Mouse (Mus musculus): ENCODE data around the gene Aaed1. TPM values are rescaled to one million over a fixed set of nuclear protein-coding genes. Genes with fewer than 3 reads are reported as not detected.
A peak's percentile ranks its signal among the peaks of the same experiment; 100 is the strongest.
"Not testable (repeated sequence)": the region's sequence is repeated elsewhere in the genome, so short reads cannot be mapped to it uniquely, and the experiment has no call there.

Gene Aaed1
- polyA plus RNA-seq, 1 experiment from 2014 or later, result 16.7 TPM

GRCm38 (mm10) chr13:64264586-64264985 lies 47.9 kb downstream of the Aaed1 start:
- 94% methylated on average over 6 of the region's 6 CpGs for WGBS
- no peaks in the 10 kb centered on the region for H3K9me3 ChIP-seq
- H3K4me2 ChIP-seq, result no peak overlapping the region
- H3K4me3 ChIP-seq, result no peak overlapping the region
- no peak overlapping the region for H3K9ac ChIP-seq
- no peak overlapping the region for H3K27ac ChIP-seq
- H3K27me3 ChIP-seq, result no peaks in the 10 kb centered on the region
- 0 out of 2 replicates have a peak, but pooled peaks cover 3% of the 10 kb centered on the region for H3K4me1 ChIP-seq (replicated peaks)
- no peaks in the 10 kb centered on the region for H3K36me3 ChIP-seq
- no peak for ATAC-seq (ENCODE audit: low FRiP score)

- Histone ChIP-seq H3K9me3 (no peaks in the 10 kb centered on the region), H3K4me1 (replicated peaks) (peaks cover 15% of the 10 kb centered on the region)
- 75% methylated on average over 7 of the region's 7 CpGs for WGBS
Observed at GRCm38 (mm10) chr13:64259903-64260302, 52.6 kb downstream of the Aaed1 start.

GRCm38 (mm10) chr13:64258516-64258821 lies 54.0 kb downstream of the Aaed1 start:
- ATAC-seq (ENCODE audit: low FRiP score), result peak; percentile 2; the same call in 1 of the 2 replicates
- no peak overlapping the region for H3K4me3 ChIP-seq
- no peaks in the 10 kb centered on the region for H3K36me3 ChIP-seq
- H3K4me2 ChIP-seq, result no peak overlapping the region
- no peaks in the 10 kb centered on the region for H3K27me3 ChIP-seq
- no peak overlapping the region for H3K9ac ChIP-seq
- H3K4me1 ChIP-seq (replicated peaks), result peaks cover 15% of the 10 kb centered on the region
- no peaks in the 10 kb centered on the region for H3K9me3 ChIP-seq
- WGBS, result 61% methylated on average over 4 of the region's 4 CpGs
- peak overlapping the region; percentile 73 for H3K27ac ChIP-seq

More at GRCm38 (mm10) chr13:64259903-64260302, 52.6 kb downstream of the Aaed1 start:
- no peak overlapping the region for H3K27ac ChIP-seq
- 0 out of 2 replicates have a peak, but pooled peaks have one; percentile 40 for ATAC-seq (ENCODE audit: low FRiP score)
- no peak overlapping the region for H3K4me2 ChIP-seq
- no peak overlapping the region for H3K9ac ChIP-seq
- H3K36me3 ChIP-seq, result no peaks in the 10 kb centered on the region
- no peak overlapping the region for H3K4me3 ChIP-seq
- no peaks in the 10 kb centered on the region for H3K27me3 ChIP-seq

- ATAC-seq (ENCODE audit: low FRiP score), result peak; percentile 80
- Histone ChIP-seq H3K4me1 (replicated peaks) (peaks cover 15% of the 10 kb centered on the region), H3K27ac (peak overlapping the region; percentile 73), H3K9me3 (no peaks in the 10 kb centered on the region), H3K4me3 (no peak overlapping the region), H3K36me3 (no peaks in the 10 kb centered on the region), H3K27me3 (no peaks in the 10 kb centered on the region), H3K9ac (no peak overlapping the region), H3K4me2 (no peak overlapping the region)
- 13% methylated on average over 5 of the region's 5 CpGs for WGBS
Observed at GRCm38 (mm10) chr13:64257814-64258515, 54.5 kb downstream of the Aaed1 start.

- no peak overlapping the region for H3K9ac ChIP-seq
- H3K4me1 ChIP-seq (replicated peaks), result peaks cover 15% of the 10 kb centered on the region
- 0 out of 2 replicates have a peak, but pooled peaks have one; percentile 8 for ATAC-seq (ENCODE audit: low FRiP score)
- H3K36me3 ChIP-seq, result no peaks in the 10 kb centered on the region
- 74% methylated on average over 12 of the region's 12 CpGs for WGBS
- no peak overlapping the region for H3K4me3 ChIP-seq
- H3K9me3 ChIP-seq, result no peaks in the 10 kb centered on the region
- H3K27ac ChIP-seq, result no peak overlapping the region
- no peaks in the 10 kb centered on the region for H3K27me3 ChIP-seq
- no peak overlapping the region for H3K4me2 ChIP-seq
Observed at GRCm38 (mm10) chr13:64257010-64257813, 55.3 kb downstream of the Aaed1 start.

GRCm38 (mm10) chr13:64254185-64254584 lies 58.3 kb downstream of the Aaed1 start:
- not testable (repeated sequence) for H3K27me3 ChIP-seq; H3K9me3 ChIP-seq; H3K9ac ChIP-seq; H3K4me3 ChIP-seq; H3K36me3 ChIP-seq; H3K27ac ChIP-seq; H3K4me2 ChIP-seq; ATAC-seq (ENCODE audit: low FRiP score)
- 84% methylated on average over 11 of the region's 11 CpGs for WGBS
- peaks cover 15% of the 10 kb centered on the region for H3K4me1 ChIP-seq (replicated peaks)

- H3K9ac ChIP-seq, result no peak overlapping the region
- H3K9me3 ChIP-seq, result no peaks in the 10 kb centered on the region
- H3K4me2 ChIP-seq, result no peak overlapping the region
- H3K27ac ChIP-seq, result no peak overlapping the region
- ATAC-seq (ENCODE audit: low FRiP score), result no peak
- no peaks in the 10 kb centered on the region for H3K36me3 ChIP-seq
- H3K4me1 ChIP-seq (replicated peaks), result peaks cover 19% of the 10 kb centered on the region
- H3K4me3 ChIP-seq, result no peak overlapping the region
- peaks cover under 1% of the 10 kb centered on the region; the same call in 1 of the 2 replicates for H3K27me3 ChIP-seq
Observed at GRCm38 (mm10) chr13:64253697-64254096, 58.8 kb downstream of the Aaed1 start.

- peaks cover 11% of the 10 kb centered on the region for H3K4me1 ChIP-seq (replicated peaks)
- 75% methylated on average over 5 of the region's 5 CpGs for WGBS
- no peaks in the 10 kb centered on the region for H3K9me3 ChIP-seq
- H3K4me3 ChIP-seq, result no peak overlapping the region
- H3K36me3 ChIP-seq, result no peaks in the 10 kb centered on the region
- H3K27me3 ChIP-seq, result peaks cover 10% of the 10 kb centered on the region; the same call in 1 of the 2 replicates
- H3K4me2 ChIP-seq, result no peak overlapping the region
- H3K27ac ChIP-seq, result no peak overlapping the region
- no peak overlapping the region for H3K9ac ChIP-seq
- ATAC-seq (ENCODE audit: low FRiP score), result no peak
Observed at GRCm38 (mm10) chr13:64252147-64252546, 60.4 kb downstream of the Aaed1 start.

- no peaks in the 10 kb centered on the region for H3K9me3 ChIP-seq
- H3K4me1 ChIP-seq (replicated peaks), result peaks cover 11% of the 10 kb centered on the region
- H3K27ac ChIP-seq, result no peak overlapping the region
- H3K4me2 ChIP-seq, result no peak overlapping the region
- H3K4me3 ChIP-seq, result no peak overlapping the region
- ATAC-seq (ENCODE audit: low FRiP score), result no peak
- H3K27me3 ChIP-seq, result peaks cover 10% of the 10 kb centered on the region; the same call in 1 of the 2 replicates
- 41% methylated on average over 1 of the region's 1 CpGs for WGBS
- no peak overlapping the region for H3K9ac ChIP-seq
- no peaks in the 10 kb centered on the region for H3K36me3 ChIP-seq
Observed at GRCm38 (mm10) chr13:64250363-64250762, 62.1 kb downstream of the Aaed1 start.

GRCm38 (mm10) chr13:64248775-64249524 lies 63.6 kb downstream of the Aaed1 start:
- peak; percentile 87 for ATAC-seq (ENCODE audit: low FRiP score)
- no peak overlapping the region for H3K27ac ChIP-seq
- peaks cover 11% of the 10 kb centered on the region for H3K4me1 ChIP-seq (replicated peaks)
- H3K4me2 ChIP-seq, result peak overlapping the region; percentile 91
- H3K9me3 ChIP-seq, result no peaks in the 10 kb centered on the region
- 8% methylated on average over 22 of the region's 22 CpGs for WGBS
- H3K4me3 ChIP-seq, result peak overlapping the region; percentile 48
- peak overlapping the region; percentile 72 for H3K9ac ChIP-seq
- no peaks in the 10 kb centered on the region for H3K36me3 ChIP-seq
- peaks cover 10% of the 10 kb centered on the region; the same call in 1 of the 2 replicates for H3K27me3 ChIP-seq

GRCm38 (mm10) chr13:64248161-64248774 lies 64.2 kb downstream of the Aaed1 start:
- 2% methylated on average over 24 of the region's 24 CpGs for WGBS
- H3K9ac ChIP-seq, result peak overlapping the region; percentile 72
- no peaks in the 10 kb centered on the region for H3K36me3 ChIP-seq
- peak; percentile 83 for ATAC-seq (ENCODE audit: low FRiP score)
- no peak overlapping the region for H3K27ac ChIP-seq
- peaks cover 10% of the 10 kb centered on the region; the same call in 1 of the 2 replicates for H3K27me3 ChIP-seq
- H3K9me3 ChIP-seq, result no peaks in the 10 kb centered on the region
- H3K4me2 ChIP-seq, result peak overlapping the region; percentile 91
- peaks cover 11% of the 10 kb centered on the region for H3K4me1 ChIP-seq (replicated peaks)
- peak overlapping the region; percentile 48 for H3K4me3 ChIP-seq

GRCm38 (mm10) chr13:64246106-64246505 lies 66.4 kb downstream of the Aaed1 start:
- 88% methylated on average over 12 of the region's 12 CpGs for WGBS
- peaks cover 10% of the 10 kb centered on the region; the same call in 1 of the 2 replicates for H3K27me3 ChIP-seq
- no peak overlapping the region for H3K4me3 ChIP-seq
- H3K36me3 ChIP-seq, result no peaks in the 10 kb centered on the region
- ATAC-seq (ENCODE audit: low FRiP score), result no peak
- H3K9me3 ChIP-seq, result no peaks in the 10 kb centered on the region
- no peak overlapping the region for H3K9ac ChIP-seq
- no peak overlapping the region for H3K4me2 ChIP-seq
- peaks cover 11% of the 10 kb centered on the region for H3K4me1 ChIP-seq (replicated peaks)
- H3K27ac ChIP-seq, result no peak overlapping the region

All from hindbrain, embryonic 13.5 days (tissue).